Mouse (Mus musculus): Measurements from ENCODE around the gene Arid4a. TPM values are rescaled to one million over a fixed set of nuclear protein-coding genes. Genes with fewer than 3 reads are reported as not detected.

Gene Arid4a
- polyA plus RNA-seq, 1 experiment from 2014 or later, result 31.2 TPM

DNA sequence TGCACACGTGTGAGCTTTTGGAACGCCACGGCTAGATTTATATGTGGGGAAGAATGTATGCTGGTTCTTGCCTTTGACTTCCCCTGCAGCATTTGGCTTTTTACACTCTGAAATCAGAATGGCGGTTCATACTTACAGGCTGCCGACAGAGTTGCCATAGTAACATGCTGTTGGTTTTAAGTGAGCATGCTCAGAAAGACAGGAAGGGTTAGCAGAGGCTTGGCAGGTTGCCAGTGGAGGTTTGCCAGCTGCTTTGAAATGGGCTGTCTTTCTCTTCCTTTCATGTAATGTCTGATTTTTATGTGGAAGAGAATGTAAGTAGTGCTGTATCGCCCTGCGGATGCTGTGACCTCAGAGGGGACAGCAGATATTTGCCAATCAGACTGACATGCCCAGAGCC lies 32.3 kb downstream of the Arid4a start:
- no peaks in the 10 kb centered on the region for H3K9me3 ChIP-seq (replicated peaks)
- H3K36me3 ChIP-seq, result peaks cover 34% of the 10 kb centered on the region
- H3K27ac ChIP-seq, result peak overlapping the region; percentile 36; the same call in 1 of the 2 replicates
- H3K4me3 ChIP-seq, result no peak overlapping the region
- no peaks in the 10 kb centered on the region for H3K27me3 ChIP-seq (ENCODE audit: low read depth, poor library complexity, severe bottlenecking)
- WGBS, result 77% methylated on average over 7 of the region's 7 CpGs
- DNase-seq (ENCODE audit: low spot score), result peak; percentile 78
- peaks cover 4% of the 10 kb centered on the region; the same call in 1 of the 2 replicates for H3K4me1 ChIP-seq

DNA sequence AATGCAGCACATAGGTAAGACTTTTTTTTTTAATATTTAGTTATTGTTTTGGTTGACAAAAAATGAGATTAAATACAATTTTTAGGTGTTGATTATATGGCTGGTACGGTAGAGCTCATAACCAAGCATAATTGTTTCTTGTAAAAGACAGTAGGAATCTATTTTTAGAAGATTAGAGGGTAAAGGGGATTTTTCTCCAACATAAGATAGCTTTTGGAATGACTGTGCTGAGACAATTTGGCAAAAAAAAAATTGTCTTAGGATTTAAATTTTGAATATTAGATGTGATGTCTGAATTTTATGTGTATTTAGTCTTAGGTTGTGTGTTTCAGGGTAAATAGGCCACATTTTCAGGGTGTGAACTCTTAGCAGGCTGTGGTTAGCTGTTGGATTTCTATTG lies 32.8 kb downstream of the Arid4a start:
- WGBS, result 92% methylated on average over 1 of the region's 1 CpGs
- Histone ChIP-seq H3K27ac (no peak overlapping the region), H3K4me3 (no peak overlapping the region), H3K9me3 (replicated peaks) (no peaks in the 10 kb centered on the region), H3K4me1 (peaks cover 4% of the 10 kb centered on the region; the same call in 1 of the 2 replicates), H3K27me3 (ENCODE audit: low read depth, poor library complexity, severe bottlenecking) (no peaks in the 10 kb centered on the region), H3K36me3 (peaks cover 30% of the 10 kb centered on the region)
- no peak for DNase-seq (ENCODE audit: low spot score)

DNA sequence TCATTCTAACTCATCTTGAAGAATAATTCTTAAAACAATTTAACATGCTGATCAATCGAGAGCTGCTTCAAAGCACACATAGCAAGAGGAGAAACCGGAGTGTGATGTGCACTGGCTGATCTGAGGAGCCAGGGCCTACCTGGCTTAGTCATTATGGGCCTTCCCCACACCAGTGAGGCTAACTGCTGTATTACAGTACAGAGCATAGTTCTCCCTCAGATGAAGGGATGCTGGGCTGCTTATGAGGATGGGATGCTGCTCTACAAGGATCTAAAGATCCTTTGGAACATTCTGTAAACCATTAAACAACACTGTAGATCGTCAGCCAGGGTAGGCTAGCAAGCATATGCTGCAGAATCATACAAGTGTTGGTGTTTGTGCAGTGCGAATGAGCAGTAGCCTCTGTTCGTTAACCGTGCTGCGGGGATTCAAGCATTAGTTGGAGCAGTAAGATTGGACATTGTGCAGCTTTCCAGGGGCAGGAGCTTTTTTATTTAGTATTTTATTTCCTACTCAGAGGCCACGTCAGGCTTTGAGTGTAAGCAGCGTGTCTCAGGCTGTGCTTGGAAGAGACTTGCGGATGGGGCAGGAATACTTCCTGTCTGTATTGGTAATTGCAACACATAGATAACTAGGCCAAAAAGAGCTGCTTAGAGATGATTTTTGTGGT lies 33.9 kb downstream of the Arid4a start:
- no peak for DNase-seq (ENCODE audit: low spot score)
- Histone ChIP-seq H3K4me3 (no peak overlapping the region), H3K27me3 (ENCODE audit: low read depth, poor library complexity, severe bottlenecking) (no peaks in the 10 kb centered on the region), H3K36me3 (peaks cover 24% of the 10 kb centered on the region), H3K9me3 (replicated peaks) (no peaks in the 10 kb centered on the region), H3K27ac (no peak overlapping the region), H3K4me1 (peaks cover 4% of the 10 kb centered on the region; the same call in 1 of the 2 replicates)
- WGBS, result 94% methylated on average over 10 of the region's 10 CpGs

DNA sequence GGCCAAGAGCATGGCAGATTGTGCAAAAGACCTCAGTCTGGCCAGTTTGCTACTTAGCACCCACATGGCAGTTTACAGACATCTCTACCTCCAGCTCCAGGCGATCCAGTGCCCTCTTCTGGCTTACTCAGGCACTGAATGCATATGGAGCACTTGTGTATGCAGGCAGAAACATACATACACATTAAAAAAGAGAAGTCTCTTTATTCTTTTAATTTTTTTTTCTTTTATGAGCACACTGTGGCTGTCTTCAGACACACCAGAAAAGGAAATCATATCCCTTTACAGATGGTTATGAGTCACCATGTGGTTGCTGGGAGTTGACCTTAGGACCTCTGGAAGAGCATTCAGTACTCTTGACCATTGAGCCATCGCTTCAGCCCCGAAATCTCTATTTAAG lies 35.3 kb downstream of the Arid4a start:
- Histone ChIP-seq H3K27ac (no peak overlapping the region), H3K27me3 (ENCODE audit: low read depth, poor library complexity, severe bottlenecking) (no peaks in the 10 kb centered on the region), H3K36me3 (peaks cover 17% of the 10 kb centered on the region), H3K4me1 (peaks cover 4% of the 10 kb centered on the region; the same call in 1 of the 2 replicates), H3K4me3 (no peak overlapping the region), H3K9me3 (replicated peaks) (no peaks in the 10 kb centered on the region)
- 78% methylated on average over 3 of the region's 3 CpGs for WGBS
- no peak for DNase-seq (ENCODE audit: low spot score)

DNA sequence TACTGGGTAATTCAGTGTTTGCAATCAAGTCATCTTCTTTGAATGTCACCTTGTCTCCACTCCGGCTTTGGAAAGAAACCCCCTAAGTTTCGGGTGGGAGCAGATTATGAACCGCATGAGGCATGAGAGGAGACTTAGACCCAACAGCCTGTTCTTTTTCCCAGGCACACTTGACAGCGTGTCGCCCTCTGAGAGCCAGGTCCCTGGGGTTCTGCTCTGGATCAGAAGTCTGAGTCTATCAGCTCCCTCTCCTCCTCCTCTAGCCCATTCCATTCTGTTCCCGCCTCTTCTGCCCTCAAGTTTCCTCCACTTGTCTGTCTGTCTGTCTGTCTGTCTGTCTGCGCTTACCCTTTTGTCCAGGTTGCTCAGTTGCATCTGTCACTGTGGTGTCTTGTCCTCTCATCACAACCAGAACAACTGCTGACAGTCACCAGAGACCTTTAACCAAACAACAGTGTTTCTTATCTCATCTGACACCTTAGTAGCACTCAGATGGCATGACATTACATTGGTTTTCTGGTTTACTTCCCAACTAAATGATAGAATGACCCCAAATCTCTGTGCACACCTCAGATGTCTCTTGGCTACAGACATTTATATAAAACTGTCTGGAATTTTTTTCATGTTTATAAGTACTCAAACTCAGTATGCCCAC lies 36.7 kb downstream of the Arid4a start:
- H3K9me3 ChIP-seq (replicated peaks), result no peaks in the 10 kb centered on the region
- no peak overlapping the region for H3K27ac ChIP-seq
- no peaks in the 10 kb centered on the region for H3K27me3 ChIP-seq (ENCODE audit: low read depth, poor library complexity, severe bottlenecking)
- WGBS, result 79% methylated on average over 7 of the region's 7 CpGs
- peaks cover 18% of the 10 kb centered on the region for H3K36me3 ChIP-seq
- peaks cover 4% of the 10 kb centered on the region; the same call in 1 of the 2 replicates for H3K4me1 ChIP-seq
- no peak overlapping the region for H3K4me3 ChIP-seq
- DNase-seq (ENCODE audit: low spot score), result no peak

DNA sequence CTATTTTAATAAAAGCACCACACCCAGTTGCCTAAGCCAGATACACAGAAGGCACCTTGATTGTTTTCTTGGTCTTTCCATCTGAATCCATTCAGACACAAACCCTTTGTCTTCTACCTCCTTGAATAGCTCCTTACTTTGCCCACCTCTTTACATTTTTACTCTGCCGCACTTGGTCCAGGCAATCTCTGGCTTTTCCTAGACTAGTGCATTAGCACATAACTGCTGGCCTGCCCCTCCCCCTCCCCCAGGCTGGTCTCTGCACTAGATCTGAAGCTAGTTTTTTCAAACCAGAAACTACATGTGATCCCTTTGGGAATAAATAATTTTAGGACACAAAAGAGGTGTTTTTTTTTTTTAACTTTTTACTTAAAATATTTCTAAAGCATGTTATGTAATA lies 37.2 kb downstream of the Arid4a start:
- 83% methylated on average over 1 of the region's 1 CpGs for WGBS
- no peak overlapping the region for H3K27ac ChIP-seq
- no peak for DNase-seq (ENCODE audit: low spot score)

DNA sequence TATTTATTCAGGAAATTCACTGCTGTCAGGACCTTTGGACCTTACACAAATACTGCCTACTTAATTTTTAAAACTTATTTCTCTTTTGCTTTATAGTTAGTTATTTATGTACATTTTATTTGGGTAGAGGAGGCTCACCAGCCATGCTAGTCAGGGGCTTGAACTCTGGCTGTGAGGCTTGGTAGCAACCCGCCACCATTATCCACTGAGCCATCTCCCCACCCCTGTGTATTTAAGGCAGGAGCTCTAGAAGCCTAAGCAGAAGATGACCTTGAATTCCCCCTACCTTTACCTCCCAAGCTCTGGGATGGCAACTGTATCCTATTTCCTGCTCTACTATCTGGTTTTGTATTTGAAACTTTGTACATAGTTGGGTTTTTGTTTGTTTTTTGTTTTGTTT lies 37.7 kb downstream of the Arid4a start:
- no peak for DNase-seq (ENCODE audit: low spot score)
- no peaks in the 10 kb centered on the region for H3K27me3 ChIP-seq (ENCODE audit: low read depth, poor library complexity, severe bottlenecking)
- 93% methylated on average over 1 of the region's 1 CpGs for WGBS

More for the DNA sequence above, 37.2 kb downstream of the Arid4a start:
- Histone ChIP-seq H3K4me3 (no peak overlapping the region), H3K27me3 (ENCODE audit: low read depth, poor library complexity, severe bottlenecking) (no peaks in the 10 kb centered on the region), H3K4me1 (peaks cover 3% of the 10 kb centered on the region; the same call in 1 of the 2 replicates), H3K36me3 (peaks cover 23% of the 10 kb centered on the region), H3K9me3 (replicated peaks) (no peaks in the 10 kb centered on the region)

DNA sequence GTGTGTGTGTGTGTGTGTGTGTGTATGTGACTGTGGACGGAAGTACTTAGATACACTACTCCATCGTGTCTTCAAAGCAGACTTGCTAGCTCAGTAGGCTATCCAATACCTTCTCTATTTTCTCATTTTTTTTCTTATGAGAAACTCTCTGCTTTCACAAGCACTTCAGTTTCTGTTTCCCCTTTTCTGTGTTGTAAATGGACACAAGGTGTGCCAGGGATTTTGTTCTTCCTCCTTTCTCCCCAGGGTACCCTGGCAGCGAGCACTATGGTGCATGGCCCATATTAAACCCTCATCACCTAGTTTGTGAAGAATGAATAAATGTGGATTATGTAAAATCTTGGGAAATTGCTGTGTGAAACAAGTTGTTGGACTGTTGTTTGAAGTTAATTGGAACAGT lies 39.7 kb downstream of the Arid4a start:
- H3K36me3 ChIP-seq, result peaks cover 32% of the 10 kb centered on the region
- H3K4me3 ChIP-seq, result no peak overlapping the region
- H3K4me1 ChIP-seq, result no peaks in the 10 kb centered on the region
- H3K9me3 ChIP-seq (replicated peaks), result no peaks in the 10 kb centered on the region
- DNase-seq (ENCODE audit: low spot score), result no peak
- H3K27ac ChIP-seq, result no peak overlapping the region
- 93% methylated on average over 3 of the region's 3 CpGs for WGBS
- H3K27me3 ChIP-seq (ENCODE audit: low read depth, poor library complexity, severe bottlenecking), result no peaks in the 10 kb centered on the region

More for the DNA sequence above, 37.7 kb downstream of the Arid4a start:
- no peak overlapping the region for H3K27ac ChIP-seq
- no peak overlapping the region for H3K4me3 ChIP-seq
- H3K4me1 ChIP-seq, result no peaks in the 10 kb centered on the region
- H3K36me3 ChIP-seq, result peaks cover 23% of the 10 kb centered on the region
- no peaks in the 10 kb centered on the region for H3K9me3 ChIP-seq (replicated peaks)

DNA sequence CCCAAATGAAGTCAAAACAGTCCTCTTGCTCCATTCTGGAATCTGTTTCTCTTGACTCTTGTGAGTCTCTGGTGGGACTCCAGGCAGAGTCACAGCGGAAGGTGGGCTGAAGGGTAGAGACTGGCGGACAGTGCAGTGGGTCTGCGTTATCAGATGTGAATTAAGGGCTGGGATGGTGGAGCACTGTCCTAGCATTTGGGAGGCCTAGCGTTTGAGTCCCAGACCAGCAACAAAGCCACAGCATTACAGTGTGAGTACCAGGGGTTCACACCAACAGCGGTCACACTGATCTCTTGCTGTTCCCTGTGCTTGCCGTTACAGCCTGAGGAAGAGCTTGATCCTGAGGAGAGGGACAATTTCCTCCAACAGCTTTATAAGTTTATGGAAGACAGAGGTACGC lies 44.0 kb downstream of the Arid4a start:
- no peak for DNase-seq (ENCODE audit: low spot score)
- WGBS, result 98% methylated on average over 7 of the region's 7 CpGs
- Histone ChIP-seq H3K36me3 (peaks cover 67% of the 10 kb centered on the region), H3K27ac (no peak overlapping the region), H3K27me3 (ENCODE audit: low read depth, poor library complexity, severe bottlenecking) (no peaks in the 10 kb centered on the region), H3K4me3 (no peak overlapping the region), H3K9me3 (replicated peaks) (no peaks in the 10 kb centered on the region), H3K4me1 (no peaks in the 10 kb centered on the region)

DNA sequence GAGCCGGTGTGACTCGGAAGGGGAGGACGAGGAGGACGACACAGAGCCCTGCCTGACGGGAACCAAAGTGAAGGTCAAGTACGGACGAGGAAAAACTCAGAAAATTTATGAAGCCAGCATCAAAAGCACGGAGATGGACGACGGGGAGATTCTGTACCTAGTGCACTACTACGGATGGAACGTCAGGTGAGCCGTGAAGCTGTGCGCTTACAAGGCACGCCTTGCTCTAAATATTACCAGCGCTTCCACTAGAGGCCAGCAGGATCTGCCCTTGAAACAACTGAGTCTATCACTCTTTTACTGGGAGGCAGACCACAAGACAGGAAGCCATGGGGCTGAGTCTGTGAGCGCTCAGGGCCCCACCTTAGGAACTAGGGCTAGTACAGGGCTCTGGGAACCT lies 54.1 kb downstream of the Arid4a start:
- 96% methylated on average over 17 of the region's 17 CpGs for WGBS
- H3K27ac ChIP-seq, result no peak overlapping the region
- peaks cover 96% of the 10 kb centered on the region for H3K36me3 ChIP-seq
- no peaks in the 10 kb centered on the region for H3K27me3 ChIP-seq (ENCODE audit: low read depth, poor library complexity, severe bottlenecking)
- H3K4me3 ChIP-seq, result no peak overlapping the region
- DNase-seq (ENCODE audit: low spot score), result no peak
- H3K4me1 ChIP-seq, result no peaks in the 10 kb centered on the region
- H3K9me3 ChIP-seq (replicated peaks), result no peaks in the 10 kb centered on the region

DNA sequence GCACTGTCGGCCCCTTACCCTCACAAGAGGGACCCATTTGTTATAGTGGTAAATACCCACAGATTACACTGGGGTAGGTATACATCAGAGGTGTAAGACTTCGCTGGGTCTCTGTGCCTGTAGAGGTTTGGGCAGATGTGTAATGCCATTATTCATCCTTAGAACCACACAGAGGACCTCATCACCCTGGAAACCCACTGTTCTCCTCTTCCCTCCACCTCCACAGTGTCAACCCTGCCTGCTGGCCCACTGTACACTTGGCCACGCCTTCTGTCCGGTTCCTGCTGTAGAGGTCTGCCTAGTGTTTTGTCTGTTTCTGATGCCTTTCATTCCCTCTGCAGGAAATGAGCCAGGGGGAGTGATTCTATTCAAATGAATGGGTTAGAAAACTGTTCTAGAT lies 56.3 kb downstream of the Arid4a start:
- no peak overlapping the region for H3K4me3 ChIP-seq
- DNase-seq (ENCODE audit: low spot score), result no peak
- H3K9me3 ChIP-seq (replicated peaks), result no peaks in the 10 kb centered on the region
- no peaks in the 10 kb centered on the region for H3K27me3 ChIP-seq (ENCODE audit: low read depth, poor library complexity, severe bottlenecking)
- no peaks in the 10 kb centered on the region for H3K4me1 ChIP-seq
- peaks cover 97% of the 10 kb centered on the region for H3K36me3 ChIP-seq
- no peak overlapping the region for H3K27ac ChIP-seq
- WGBS, result 93% methylated on average over 4 of the region's 4 CpGs

DNA sequence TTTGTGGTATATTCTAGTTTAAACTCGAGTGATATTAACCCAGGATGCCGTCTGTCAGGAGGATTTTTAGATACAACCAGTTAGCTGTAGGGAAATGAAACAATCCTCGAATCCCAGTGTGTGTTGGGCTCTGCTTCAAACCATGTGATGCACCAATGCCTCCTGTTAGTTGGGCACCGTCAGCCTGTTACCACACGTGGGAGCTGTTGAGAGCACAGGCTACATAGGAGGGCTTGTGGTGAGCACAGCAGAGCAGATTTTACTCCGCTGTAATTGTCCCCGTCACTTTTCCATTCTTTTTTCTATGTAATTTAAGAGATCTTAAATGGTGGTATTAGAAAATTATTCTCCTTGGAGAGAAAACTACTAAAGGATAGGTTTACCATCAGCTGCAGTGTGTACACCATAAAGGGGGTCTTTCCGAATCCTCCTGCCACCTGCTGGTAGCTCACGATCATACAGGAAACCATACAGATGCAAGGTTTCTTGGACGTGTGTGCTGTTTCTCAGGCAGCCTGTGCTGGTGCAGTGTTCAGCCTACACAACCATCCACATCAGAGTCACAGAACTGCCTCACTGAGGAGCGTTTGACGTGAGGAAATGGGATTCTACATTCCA lies 57.4 kb downstream of the Arid4a start:
- no peak overlapping the region for H3K27ac ChIP-seq
- 72% methylated on average over 12 of the region's 12 CpGs for WGBS
- H3K4me1 ChIP-seq, result no peaks in the 10 kb centered on the region
- peaks cover 85% of the 10 kb centered on the region for H3K36me3 ChIP-seq
- H3K9me3 ChIP-seq (replicated peaks), result no peaks in the 10 kb centered on the region
- no peak for DNase-seq (ENCODE audit: low spot score)
- H3K4me3 ChIP-seq, result no peak overlapping the region
- H3K27me3 ChIP-seq (ENCODE audit: low read depth, poor library complexity, severe bottlenecking), result no peaks in the 10 kb centered on the region

DNA sequence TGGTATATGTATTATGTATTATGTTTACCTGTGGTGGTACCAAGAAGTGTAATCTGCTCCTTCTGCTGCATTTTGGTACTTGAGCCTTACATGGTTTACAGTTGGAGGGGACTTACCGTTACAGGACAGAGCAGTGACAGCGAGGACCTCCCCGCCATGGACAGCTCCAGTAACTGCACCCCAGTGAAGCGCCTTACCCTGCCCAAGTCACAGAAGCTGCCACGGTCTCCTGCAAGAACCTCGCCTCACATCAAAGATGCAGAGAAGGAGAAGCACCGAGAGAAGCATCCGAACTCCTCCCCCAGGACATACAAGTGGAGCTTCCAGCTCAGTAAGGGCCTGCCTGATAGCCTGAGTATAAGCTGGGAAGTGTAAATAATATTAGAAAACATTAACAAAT lies 70.5 kb downstream of the Arid4a start:
- Histone ChIP-seq H3K4me3 (no peak overlapping the region), H3K36me3 (peaks cover 32% of the 10 kb centered on the region), H3K9me3 (replicated peaks) (no peaks in the 10 kb centered on the region), H3K27me3 (ENCODE audit: low read depth, poor library complexity, severe bottlenecking) (no peaks in the 10 kb centered on the region), H3K27ac (no peak overlapping the region), H3K4me1 (no peaks in the 10 kb centered on the region)
- DNase-seq (ENCODE audit: low spot score), result no peak
- 88% methylated on average over 8 of the region's 8 CpGs for WGBS

All from limb, embryonic 10.5 days (tissue).